Mouse (Mus musculus) gastrocnemius, adult 2 months (tissue): ENCODE results near the gene Nfatc4. TPM values are rescaled to one million over a fixed set of nuclear protein-coding genes. Genes with fewer than 3 reads are reported as not detected.
A peak's percentile ranks its signal among the peaks of the same experiment; 100 is the strongest.

ENCODE experiments used
- DNase-seq: peaks from one replicate; pipeline ENCODE4 v3.0.0; 2022
- H3K27ac ChIP-seq: fragments of 200-600 bp; 2 replicates; pipeline ENCODE4 v1.8.1; 2022; ENCODE audit warnings: mild to moderate bottlenecking
- H3K4me3 ChIP-seq: fragments of 200-600 bp; 2 replicates; pipeline ENCODE4 v1.8.1; 2022; ENCODE audit warnings: mild to moderate bottlenecking, moderate library complexity
- CTCF ChIP-seq: fragments of 200-600 bp; IDR thresholded peaks from 2 replicates; pipeline ENCODE4 v1.8.1; 2022; ENCODE audit warnings: antibody characterized with exemption, mild to moderate bottlenecking, moderate library complexity
- intact Hi-C: fragments of 180-260 bp; cut with DNase I; formaldehyde crosslinking; loops from one replicate; pipeline ENCODE4 v1.15.1; 2025
- total RNA-seq, 2 experiments: library from RNA; stranded (reverse); gene quantifications; 2 replicates each; pipeline ENCODE4 v1.2.3; 2021

Nfatc4 gene
- total RNA-seq, 2 experiments from 2014 or later, result 3.4 to 3.8 TPM

DNA sequence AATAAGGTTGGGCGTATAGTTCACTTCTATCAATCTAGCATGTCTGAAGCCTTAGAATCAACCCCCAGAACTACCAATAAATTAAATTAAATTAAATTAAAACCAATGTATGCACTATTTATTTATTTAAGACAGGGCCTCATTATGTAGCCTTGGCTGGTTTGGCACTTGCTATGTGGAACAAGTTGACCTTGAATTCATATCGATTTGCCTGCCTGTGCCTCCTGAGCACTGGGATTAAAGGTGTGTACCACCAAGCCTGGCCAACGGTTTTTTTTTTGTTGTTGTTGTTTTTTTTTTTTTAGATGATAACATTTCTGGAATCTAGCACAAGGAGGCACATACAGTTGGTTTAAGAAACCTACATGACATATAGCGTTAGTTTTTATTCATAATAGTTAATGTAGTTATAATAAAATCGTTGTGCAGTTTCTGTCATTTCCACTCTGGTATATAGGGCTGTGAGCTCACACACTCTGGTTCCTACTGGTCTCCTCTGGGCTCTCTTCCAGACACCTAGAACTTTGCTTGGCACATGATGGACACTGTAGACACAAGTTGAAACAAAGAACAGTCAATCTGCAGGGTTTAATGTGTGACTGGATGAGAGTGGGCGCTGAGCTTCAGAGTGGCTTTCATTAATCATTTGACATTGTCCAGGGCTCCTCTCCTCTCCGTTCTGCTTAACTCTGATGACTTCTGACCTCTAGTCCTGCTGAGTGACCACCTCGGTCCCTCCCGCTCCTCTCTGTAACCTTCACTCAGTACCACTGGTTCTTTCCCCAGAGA lies 22.8 kb downstream of the Nfatc4 start:
- Histone ChIP-seq H3K4me3 (no peak overlapping the region), H3K27ac (no peak overlapping the region)
- no peak for DNase-seq
- intact Hi-C loops, result no loop called here
- no peak for TF ChIP-seq CTCF

GRCm38 (mm10) chr14:55850885-55851284 lies 27.9 kb downstream of the Nfatc4 start:
- intact Hi-C loops, result no loop called here
- H3K4me3 ChIP-seq, result no peak overlapping the region
- H3K27ac ChIP-seq, result no peak overlapping the region
- no peak for TF ChIP-seq CTCF
- no peak for DNase-seq

DNA sequence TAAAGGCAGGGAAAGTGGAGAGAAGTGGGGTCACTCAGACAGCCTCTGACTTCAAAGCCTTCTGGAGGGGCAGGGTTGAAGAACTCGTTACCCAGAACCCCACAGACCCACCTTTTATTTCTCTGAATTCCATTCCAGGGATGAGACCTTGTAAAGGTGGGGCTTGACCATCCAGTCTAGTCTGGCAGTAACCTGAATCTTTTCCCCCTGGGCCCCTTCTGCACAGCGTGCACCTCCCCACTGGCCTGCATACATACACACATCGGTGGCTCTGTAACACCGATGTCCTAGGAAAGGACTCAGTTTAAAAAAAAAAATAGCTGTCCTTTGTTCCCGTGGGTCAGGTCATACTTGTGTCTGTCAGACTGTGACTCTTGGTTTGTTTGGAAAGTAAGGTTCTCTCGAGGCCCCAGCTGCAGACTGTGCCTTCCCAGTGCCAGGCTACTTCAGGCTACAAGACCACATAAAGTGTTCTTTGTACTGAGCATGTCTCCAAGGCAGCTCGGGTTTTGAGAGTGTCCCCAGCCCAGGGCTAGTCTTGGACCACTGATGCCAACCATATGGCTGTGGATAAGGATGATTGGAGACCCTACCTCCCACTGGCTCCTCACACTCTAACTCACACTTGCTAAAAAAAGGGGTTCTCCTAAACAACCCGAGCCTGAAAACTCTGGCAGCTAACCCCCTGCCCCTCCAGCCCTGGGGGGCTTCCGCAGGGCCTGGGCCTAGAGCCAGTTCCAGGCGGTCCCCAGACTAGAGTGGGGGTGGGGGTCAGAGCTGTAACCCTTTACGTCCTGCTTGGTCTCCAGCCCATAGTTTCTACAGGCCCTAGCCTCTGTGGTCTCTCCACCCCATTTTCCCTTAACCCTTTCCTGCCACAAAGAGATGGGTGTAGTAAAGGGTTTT lies 30.0 kb downstream of the Nfatc4 start:
- peak overlapping the region; percentile 85 for H3K27ac ChIP-seq
- intact Hi-C loops, result no loop called here
- no peak for DNase-seq
- no peak overlapping the region for H3K4me3 ChIP-seq
- no peak for TF ChIP-seq CTCF

- no peak for TF ChIP-seq CTCF
- Histone ChIP-seq H3K27ac (peak within 1 kb of the TSS; percentile 85), H3K4me3 (peak within 1 kb of the TSS; percentile 86)
- DNase-seq, result peak; percentile 80
- intact Hi-C loops, result no loop called here
These were observed 30.8 kb downstream of the Nfatc4 start, which contains the start of gene Nynrin for GRCm38 (mm10) chr14:55853621-55854285. Gene Nynrin, plus strand, starts transcription at chr14:55854010.

DNA sequence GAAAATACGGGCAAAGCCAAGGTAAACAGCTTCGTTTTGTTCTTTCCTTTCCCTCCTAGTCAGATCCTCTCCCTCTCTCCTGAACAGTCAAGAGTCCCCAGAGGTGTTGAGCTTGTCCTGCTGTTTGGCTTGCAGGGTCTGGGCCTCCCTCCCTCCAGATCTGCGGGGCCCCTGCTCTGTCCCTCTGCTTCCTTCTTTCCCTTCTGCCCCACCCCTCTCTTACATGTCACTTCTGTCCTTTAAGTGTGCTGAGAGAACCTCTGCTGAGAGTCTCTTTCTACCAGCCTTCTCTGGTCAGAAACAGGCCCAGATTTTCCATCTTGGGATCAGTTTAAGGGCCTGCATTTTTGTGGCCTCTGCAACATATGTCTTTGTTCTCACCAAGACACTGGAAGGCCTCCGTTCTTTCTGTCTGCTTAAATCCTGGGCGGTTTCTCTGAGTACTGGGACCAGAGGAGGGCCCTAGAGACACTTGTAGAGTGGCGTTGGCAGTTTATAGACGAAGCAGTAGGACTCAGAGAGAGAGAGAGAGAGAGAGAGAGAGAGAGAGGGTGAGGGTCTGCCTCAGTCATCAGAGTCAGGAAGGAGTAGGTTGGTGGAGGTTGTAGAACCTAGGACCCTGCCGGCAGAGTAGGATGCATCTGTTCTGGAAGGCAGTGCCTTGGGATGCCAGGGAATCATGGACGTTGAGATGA lies 31.6 kb downstream of the Nfatc4 start:
- intact Hi-C loops, result no loop called here
- H3K4me3 ChIP-seq, result peak overlapping the region; percentile 86
- TF ChIP-seq CTCF, result no peak
- H3K27ac ChIP-seq, result peak overlapping the region; percentile 85
- no peak for DNase-seq

- Histone ChIP-seq H3K4me3 (peak overlapping the region; percentile 86), H3K27ac (peak overlapping the region; percentile 85)
- DNase-seq, result peak; percentile 45
- intact Hi-C loops, result no loop called here
- no peak for TF ChIP-seq CTCF
These were observed 32.2 kb downstream of the Nfatc4 start for GRCm38 (mm10) chr14:55855101-55855561.

GRCm38 (mm10) chr14:55857588-55857987 lies 34.6 kb downstream of the Nfatc4 start:
- 0 out of 2 replicates have a peak overlapping the region, but pooled peaks have one; percentile 8 for H3K27ac ChIP-seq
- no peak for DNase-seq
- intact Hi-C loops, result no loop called here
- no peak for TF ChIP-seq CTCF
- peak overlapping the region; percentile 26 for H3K4me3 ChIP-seq

- DNase-seq, result no peak
- no peak for TF ChIP-seq CTCF
- H3K27ac ChIP-seq, result no peak overlapping the region
- no peak overlapping the region for H3K4me3 ChIP-seq
- intact Hi-C loops, result no loop called here
These were observed 39.2 kb downstream of the Nfatc4 start for GRCm38 (mm10) chr14:55862186-55862585.

GRCm38 (mm10) chr14:55862970-55863369 lies 40.0 kb downstream of the Nfatc4 start:
- no peak for DNase-seq
- Histone ChIP-seq H3K4me3 (no peak overlapping the region), H3K27ac (no peak overlapping the region)
- intact Hi-C loops, result no loop called here
- no peak for TF ChIP-seq CTCF

GRCm38 (mm10) chr14:55863773-55864172 lies 40.8 kb downstream of the Nfatc4 start:
- intact Hi-C loops, result loop anchor here (1.0 to 2.0 kb wide), 2 partner anchors 41 to 83 kb away; no protein-coding TSS in a partner anchor
- H3K27ac ChIP-seq, result no peak overlapping the region
- peak; percentile 86 for DNase-seq
- H3K4me3 ChIP-seq, result no peak overlapping the region
- TF ChIP-seq CTCF, result peak; percentile 100

DNA sequence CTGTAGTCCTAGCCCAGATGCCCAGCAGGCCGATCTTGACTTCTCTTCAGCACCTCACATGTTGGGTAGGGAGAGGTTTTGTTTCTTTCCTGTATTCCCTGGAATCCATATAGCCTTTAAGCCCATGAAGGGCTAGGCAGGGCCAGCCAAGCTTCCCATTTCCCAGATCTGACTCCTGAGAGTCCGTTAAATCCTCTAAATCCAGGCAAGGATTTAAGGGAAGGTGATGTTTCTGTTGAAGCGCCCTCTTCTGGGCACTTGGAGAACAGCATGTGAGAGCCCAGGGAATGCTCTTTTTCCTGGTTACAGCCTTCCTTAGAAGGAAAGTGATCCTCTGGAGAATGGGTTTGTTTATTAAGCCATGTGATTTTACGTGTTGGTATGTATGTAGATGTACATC lies 44.0 kb downstream of the Nfatc4 start:
- intact Hi-C loops, result no loop called here
- TF ChIP-seq CTCF, result peak; percentile 94
- DNase-seq, result peak; percentile 58
- Histone ChIP-seq H3K4me3 (no peak overlapping the region), H3K27ac (no peak overlapping the region)
